Mouse (Mus musculus): ENCODE data around the gene Hspg2. TPM values are rescaled to one million over a fixed set of nuclear protein-coding genes. Genes with fewer than 3 reads are reported as not detected.

Hspg2 gene
- polyA plus RNA-seq, 1 experiment = 16.9 TPM

DNA sequence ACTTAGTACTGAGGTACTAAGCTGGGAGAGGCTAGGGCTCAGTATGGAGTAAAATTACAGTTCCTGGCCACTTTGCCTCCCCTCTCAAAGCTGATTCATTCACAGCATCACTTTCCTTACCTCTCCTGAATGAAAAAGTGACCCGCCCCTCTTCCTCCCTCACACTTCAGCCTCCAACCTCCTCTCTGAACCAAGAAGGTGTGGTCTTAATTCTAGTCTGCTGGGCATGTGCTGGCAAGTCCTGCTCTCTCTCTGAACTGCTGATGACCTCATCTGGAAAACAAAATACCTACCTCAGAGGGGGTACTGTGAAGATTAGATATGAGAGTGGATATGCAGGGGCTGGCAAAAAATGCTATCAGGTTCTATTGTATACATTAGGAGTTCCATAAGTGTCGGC is 19.4 kb upstream of the Hspg2 start:
- no peak for TF ChIP-seq POLR2A (IDR thresholded peaks at IDR 0.05; ENCODE audit: borderline replicate concordance, extremely low read depth, insufficient read depth, insufficient read length, poor library complexity, severe bottlenecking)
- TF ChIP-seq CTCF (IDR thresholded peaks at IDR 0.05; ENCODE audit: borderline replicate concordance, extremely low read depth, insufficient read depth, insufficient read length) = no peak
- DNase-seq (ENCODE audit: low read depth) = no peak

DNA sequence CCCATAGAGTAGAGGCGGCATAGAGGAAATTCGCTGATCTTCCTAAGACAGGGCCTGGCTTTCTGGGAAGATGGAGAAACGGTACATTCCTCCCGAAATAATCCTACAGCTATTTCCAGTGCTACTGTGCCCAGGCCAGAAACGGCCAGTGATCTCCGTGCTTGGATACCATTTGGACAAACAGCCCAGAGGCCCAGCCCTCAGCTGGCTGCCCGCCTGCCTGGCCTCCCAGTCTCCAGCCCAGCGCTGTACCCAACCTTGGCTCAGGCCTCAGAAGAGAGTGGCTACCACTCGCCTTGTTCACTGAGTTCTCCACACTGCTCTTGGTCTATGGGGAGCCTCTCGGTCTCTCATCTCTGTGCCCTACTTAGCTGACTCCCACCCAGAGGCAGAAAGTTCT is 18.9 kb upstream of the Hspg2 start:
- DNase-seq (ENCODE audit: low read depth) = no peak
- TF ChIP-seq POLR2A (IDR thresholded peaks at IDR 0.05; ENCODE audit: borderline replicate concordance, extremely low read depth, insufficient read depth, insufficient read length, poor library complexity, severe bottlenecking) (no peak), CTCF (IDR thresholded peaks at IDR 0.05; ENCODE audit: borderline replicate concordance, extremely low read depth, insufficient read depth, insufficient read length) (no peak)

GRCm38 (mm10) chr4:137452190-137452589 is 16.4 kb upstream of the Hspg2 start:
- no peak for DNase-seq (ENCODE audit: low read depth)
- TF ChIP-seq CTCF (IDR thresholded peaks at IDR 0.05; ENCODE audit: borderline replicate concordance, extremely low read depth, insufficient read depth, insufficient read length) (no peak), POLR2A (IDR thresholded peaks at IDR 0.05; ENCODE audit: borderline replicate concordance, extremely low read depth, insufficient read depth, insufficient read length, poor library complexity, severe bottlenecking) (no peak)

- no peak for DNase-seq (ENCODE audit: low read depth)
- TF ChIP-seq CTCF (IDR thresholded peaks at IDR 0.05; ENCODE audit: borderline replicate concordance, extremely low read depth, insufficient read depth, insufficient read length) (no peak), POLR2A (IDR thresholded peaks at IDR 0.05; ENCODE audit: borderline replicate concordance, extremely low read depth, insufficient read depth, insufficient read length, poor library complexity, severe bottlenecking) (no peak)
These were observed 15.3 kb upstream of the Hspg2 start, which contains the start of gene 1700013G24Rik for GRCm38 (mm10) chr4:137453234-137453767. Gene 1700013G24Rik, plus strand, starts transcription at chr4:137453284.

GRCm38 (mm10) chr4:137454582-137454981 is 14.0 kb upstream of the Hspg2 start:
- DNase-seq (ENCODE audit: low read depth) = no peak
- TF ChIP-seq POLR2A (IDR thresholded peaks at IDR 0.05; ENCODE audit: borderline replicate concordance, extremely low read depth, insufficient read depth, insufficient read length, poor library complexity, severe bottlenecking) = no peak
- TF ChIP-seq CTCF (IDR thresholded peaks at IDR 0.05; ENCODE audit: borderline replicate concordance, extremely low read depth, insufficient read depth, insufficient read length) = no peak

GRCm38 (mm10) chr4:137456581-137456980 is 12.0 kb upstream of the Hspg2 start:
- TF ChIP-seq CTCF (IDR thresholded peaks at IDR 0.05; ENCODE audit: borderline replicate concordance, extremely low read depth, insufficient read depth, insufficient read length) (no peak), POLR2A (IDR thresholded peaks at IDR 0.05; ENCODE audit: borderline replicate concordance, extremely low read depth, insufficient read depth, insufficient read length, poor library complexity, severe bottlenecking) (no peak)
- DNase-seq (ENCODE audit: low read depth) = no peak

DNA sequence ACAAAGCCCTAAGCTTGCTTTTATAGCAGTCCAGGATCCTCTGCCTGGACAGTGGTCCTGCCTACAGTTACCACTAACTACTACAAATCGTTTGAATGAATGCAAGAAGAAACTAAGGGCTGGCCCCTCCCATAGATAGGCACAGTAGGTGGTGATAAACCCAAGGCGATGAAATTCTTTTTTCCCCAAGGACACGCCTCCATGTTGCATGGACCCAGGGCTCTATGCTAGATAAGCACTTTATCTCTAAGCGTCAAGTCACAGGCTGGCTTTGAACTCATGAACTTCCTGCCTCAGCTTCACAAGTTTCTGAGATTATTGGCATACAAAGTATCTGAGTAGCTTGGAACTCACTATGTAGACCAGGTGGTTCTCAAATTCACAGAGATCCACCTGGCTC is 11.3 kb upstream of the Hspg2 start:
- TF ChIP-seq POLR2A (IDR thresholded peaks at IDR 0.05; ENCODE audit: borderline replicate concordance, extremely low read depth, insufficient read depth, insufficient read length, poor library complexity, severe bottlenecking) (no peak), CTCF (IDR thresholded peaks at IDR 0.05; ENCODE audit: borderline replicate concordance, extremely low read depth, insufficient read depth, insufficient read length) (no peak)
- DNase-seq (ENCODE audit: low read depth) = no peak

DNA sequence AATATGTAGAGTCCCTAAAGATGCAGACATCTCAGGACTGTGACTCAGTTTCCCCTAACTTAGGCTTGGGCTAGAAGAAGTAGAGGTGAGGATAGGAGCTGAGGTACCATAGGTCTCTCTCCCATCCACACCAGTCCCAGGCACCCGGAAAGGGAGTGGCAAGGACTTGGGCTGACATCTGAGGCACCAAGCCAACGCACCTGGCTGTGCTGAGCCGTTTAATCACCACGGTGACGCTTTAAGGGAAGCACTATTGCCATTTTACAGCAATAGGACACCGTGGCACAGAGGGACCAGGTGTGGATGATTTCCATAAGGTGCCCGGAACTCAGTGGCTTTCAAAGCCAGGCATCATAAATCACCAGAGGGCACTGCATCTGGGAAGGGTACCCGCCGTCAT is 10.3 kb upstream of the Hspg2 start:
- no peak for DNase-seq (ENCODE audit: low read depth)
- no peak for TF ChIP-seq CTCF (IDR thresholded peaks at IDR 0.05; ENCODE audit: borderline replicate concordance, extremely low read depth, insufficient read depth, insufficient read length)
- TF ChIP-seq POLR2A (IDR thresholded peaks at IDR 0.05; ENCODE audit: borderline replicate concordance, extremely low read depth, insufficient read depth, insufficient read length, poor library complexity, severe bottlenecking) = no peak

DNA sequence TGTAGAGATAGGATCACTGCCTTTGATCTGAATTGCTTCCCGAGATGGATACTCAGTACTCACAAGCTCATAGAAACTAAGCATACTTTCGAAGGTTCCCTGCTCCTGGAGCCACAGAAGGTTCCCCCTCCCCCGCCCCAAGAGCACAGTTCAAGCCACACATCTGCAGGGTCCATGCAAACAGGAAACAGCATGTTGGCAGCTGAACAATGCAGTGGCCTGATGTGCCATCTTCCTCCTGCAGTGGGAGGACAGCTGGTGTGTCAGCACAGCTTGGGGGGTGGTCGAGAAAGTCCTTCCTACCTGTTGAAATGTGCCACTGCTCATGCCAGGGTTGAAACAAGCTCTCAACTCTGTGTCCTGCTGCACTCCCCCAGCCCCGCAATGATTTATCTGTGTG is 9.7 kb upstream of the Hspg2 start:
- no peak for DNase-seq (ENCODE audit: low read depth)
- no peak for TF ChIP-seq CTCF (IDR thresholded peaks at IDR 0.05; ENCODE audit: borderline replicate concordance, extremely low read depth, insufficient read depth, insufficient read length)
- TF ChIP-seq POLR2A (IDR thresholded peaks at IDR 0.05; ENCODE audit: borderline replicate concordance, extremely low read depth, insufficient read depth, insufficient read length, poor library complexity, severe bottlenecking) = no peak

- TF ChIP-seq POLR2A (IDR thresholded peaks at IDR 0.05; ENCODE audit: borderline replicate concordance, extremely low read depth, insufficient read depth, insufficient read length, poor library complexity, severe bottlenecking) (no peak), CTCF (IDR thresholded peaks at IDR 0.05; ENCODE audit: borderline replicate concordance, extremely low read depth, insufficient read depth, insufficient read length) (no peak)
- no peak for DNase-seq (ENCODE audit: low read depth)
These were observed 7.9 kb upstream of the Hspg2 start for GRCm38 (mm10) chr4:137460676-137461075.

DNA sequence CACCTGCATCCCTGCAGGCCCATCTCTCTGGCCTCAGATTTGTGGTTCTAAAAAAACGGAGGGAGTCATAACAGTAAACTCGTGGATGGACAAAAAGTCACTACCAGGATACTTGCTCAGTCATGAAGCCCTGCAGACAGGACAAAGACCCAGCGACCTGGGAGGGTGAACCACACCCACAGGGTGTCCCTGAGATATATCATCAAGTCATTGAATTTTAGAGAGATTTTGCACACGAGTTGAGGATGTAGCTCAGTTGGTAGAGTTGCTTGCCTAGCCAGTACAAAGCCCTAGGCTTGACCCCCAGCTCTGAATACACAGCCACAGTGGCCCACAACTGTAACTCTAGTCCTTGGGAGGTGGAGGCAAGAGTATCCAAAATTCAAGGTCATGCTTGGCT is 7.4 kb upstream of the Hspg2 start:
- DNase-seq (ENCODE audit: low read depth) = no peak
- TF ChIP-seq CTCF (IDR thresholded peaks at IDR 0.05; ENCODE audit: borderline replicate concordance, extremely low read depth, insufficient read depth, insufficient read length) = no peak
- no peak for TF ChIP-seq POLR2A (IDR thresholded peaks at IDR 0.05; ENCODE audit: borderline replicate concordance, extremely low read depth, insufficient read depth, insufficient read length, poor library complexity, severe bottlenecking)

- TF ChIP-seq POLR2A (IDR thresholded peaks at IDR 0.05; ENCODE audit: borderline replicate concordance, extremely low read depth, insufficient read depth, insufficient read length, poor library complexity, severe bottlenecking) (no peak), CTCF (IDR thresholded peaks at IDR 0.05; ENCODE audit: borderline replicate concordance, extremely low read depth, insufficient read depth, insufficient read length) (no peak)
- no peak for DNase-seq (ENCODE audit: low read depth)
These were observed 6.4 kb upstream of the Hspg2 start for GRCm38 (mm10) chr4:137461981-137462690.
